Mouse (Mus musculus) lung, postnatal 0 days (tissue): ENCODE results near the gene Zfp667.

Experiments used
- CTCF ChIP-seq: IDR thresholded peaks from 2 replicates; pipeline ENCODE4 v1.5.1; 2016; ENCODE audit warnings: antibody characterized with exemption, mild to moderate bottlenecking
- EP300 ChIP-seq: IDR thresholded peaks from 2 replicates; pipeline ENCODE4 v1.6.1; 2016; ENCODE audit warnings: antibody characterized with exemption, mild to moderate bottlenecking, control low read depth

- no peak for TF ChIP-seq EP300
- TF ChIP-seq CTCF = peak; percentile 61
Observed at GRCm38 (mm10) chr7:6265695-6266094, 20.7 kb upstream of the Zfp667 start.
